Mouse (Mus musculus) limb, embryonic 14.5 days (tissue): ENCODE measurements around the gene Rorc. TPM values are rescaled to one million over a fixed set of nuclear protein-coding genes. Genes with fewer than 3 reads are reported as not detected.
A peak's percentile ranks its signal among the peaks of the same experiment; 100 is the strongest.

ENCODE experiments used
- ATAC-seq: fragments of 200-750 bp; cut with Nextera tagmentation; 2 replicates; pipeline ENCODE4 v1.8.0; 2017; ENCODE audit warnings: low read depth, moderate number of reproducible peaks, moderate TSS enrichment; ENCODE audit not compliant: low FRiP score
- DNase-seq: peaks from one replicate; pipeline ENCODE4 v3.0.0-alpha.2; 2015; ENCODE audit warnings: low spot score
- H3K27ac ChIP-seq: fragments of 300-500 bp; sonication (generic); replicated peaks from 2 replicates; pipeline ENCODE4 v1.5.1; 2014; ENCODE audit warnings: low read depth, mild to moderate bottlenecking, low read length, moderate library complexity, mixed read lengths
- H3K27me3 ChIP-seq: fragments of 300-500 bp; sonication (generic); 2 replicates; pipeline ENCODE4 v1.6.1; 2014; ENCODE audit warnings: low read length, mixed read lengths; ENCODE audit not compliant: control insufficient read depth, insufficient read depth
- H3K36me3 ChIP-seq: fragments of 300-500 bp; sonication (generic); 2 replicates; pipeline ENCODE4 v1.6.1; 2014; ENCODE audit warnings: mild to moderate bottlenecking, low read length, moderate library complexity, mixed read lengths; ENCODE audit not compliant: control insufficient read depth, insufficient read depth
- H3K4me1 ChIP-seq: fragments of 300-500 bp; sonication (generic); 2 replicates; pipeline ENCODE4 v1.6.1; 2014; ENCODE audit warnings: antibody characterized with exemption, low read length, mixed read lengths; ENCODE audit not compliant: control insufficient read depth, insufficient read depth
- H3K4me2 ChIP-seq: fragments of 300-500 bp; sonication (generic); replicated peaks from 2 replicates; pipeline ENCODE4 v1.6.1; 2014; ENCODE audit warnings: low read depth, mild to moderate bottlenecking, low read length, moderate library complexity; ENCODE audit not compliant: severe bottlenecking
- H3K4me3 ChIP-seq: fragments of 300-500 bp; sonication (generic); replicated peaks from 2 replicates; pipeline ENCODE4 v1.5.1; 2014; ENCODE audit warnings: low read length
- H3K9ac ChIP-seq: fragments of 300-500 bp; sonication (generic); 2 replicates; pipeline ENCODE4 v1.6.1; 2014; ENCODE audit warnings: mild to moderate bottlenecking, low read depth, low read length, moderate library complexity; ENCODE audit not compliant: severe bottlenecking
- H3K9me3 ChIP-seq: fragments of 300-500 bp; sonication (generic); 2 replicates; pipeline ENCODE4 v1.6.1; 2016; ENCODE audit warnings: low read length; ENCODE audit not compliant: control insufficient read depth
- POLR2A ChIP-seq: fragments of 200-500 bp; IDR thresholded peaks from 2 replicates; pipeline ENCODE4 v1.8.0; 2012; ENCODE audit warnings: inconsistent platforms, mild to moderate bottlenecking, moderate library complexity, borderline replicate concordance; ENCODE audit not compliant: insufficient read depth, insufficient read length; ENCODE audit errors: extremely low read depth
- WGBS: fragments of 180-500 bp; shearing (Covaris S2); extraction: QIAGEN DNeasy Blood & Tissue Kit; methylation state at CpG from one replicate; pipeline ENCODE4 v1.1.7; 2014; 5-methylcytosine and 5-hydroxymethylcytosine counted together
- polyA plus RNA-seq, 2 experiments: library from polyadenylated mRNA; depleted of rRNA in 1 of 2; stranded (reverse) in 1 of 2; unstranded in 1 of 2; fragments of >200 nt; fragmentation: Nextera tagmentation in 1 of 2; extraction: Ambion mirVana in 1 of 2; gene quantifications; 2 replicates each; pipeline versions ENCODE4 v1.2.1 to v1.2.3; 2012 to 2014

Rorc gene
- polyA plus RNA-seq (2012; rRNA removed), result 2.3 and 3.0 TPM in 2 replicates
- 2.2 and 2.3 TPM in 2 replicates for polyA plus RNA-seq (2014; fragmentation: Nextera tagmentation; extraction: Ambion mirVana)

- no peak for TF ChIP-seq POLR2A
- 18% methylated on average over 5 of the region's 5 CpGs for whole genome bisulfite sequencing
- no peak for ATAC-seq
These were observed at the start of gene Rorc for GRCm38 (mm10) chr3:94372641-94373040. Gene Rorc, plus strand, starts transcription at chr3:94372794.

DNA sequence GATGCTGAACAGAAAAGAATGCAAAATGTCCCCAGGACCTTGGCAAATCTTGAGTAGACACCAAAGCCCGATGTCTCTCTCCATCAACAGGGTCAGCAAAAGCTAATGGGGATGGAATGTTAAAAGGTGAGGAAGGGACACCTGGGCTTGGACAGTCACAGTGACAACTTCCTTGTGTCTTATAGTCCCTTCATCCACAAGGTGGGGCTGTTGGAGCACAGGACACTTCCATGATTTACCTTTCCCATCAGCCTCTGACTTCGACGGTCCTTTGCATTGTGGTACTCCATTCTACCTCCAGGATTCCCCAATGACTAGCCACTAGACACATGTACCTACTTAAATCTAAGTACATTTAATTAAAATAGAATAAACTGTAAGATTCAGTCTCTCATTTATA is 43.9 kb upstream of the Rorc start:
- WGBS, result 71% methylated on average over 3 of the region's 3 CpGs
- no peak for DNase-seq
- peaks cover 6% of the 10 kb centered on the region; the same call in 1 of the 2 replicates for H3K36me3 ChIP-seq
- no peaks in the 10 kb centered on the region for H3K9me3 ChIP-seq
- no peak overlapping the region for H3K4me2 ChIP-seq
- H3K27ac ChIP-seq, result no peak overlapping the region
- H3K4me1 ChIP-seq, result no peaks in the 10 kb centered on the region
- no peak for TF ChIP-seq POLR2A
- no peak overlapping the region for H3K4me3 ChIP-seq
- H3K27me3 ChIP-seq, result no peaks in the 10 kb centered on the region
- ATAC-seq, result no peak
- H3K9ac ChIP-seq, result no peak overlapping the region

More at GRCm38 (mm10) chr3:94372641-94373040, at the start of gene Rorc:
- H3K4me2 ChIP-seq, result peak within 1 kb of the TSS; percentile 43
- peaks cover 34% of the 10 kb centered on the region for H3K4me1 ChIP-seq
- no peaks in the 10 kb centered on the region for H3K9me3 ChIP-seq
- H3K4me3 ChIP-seq, result peak within 1 kb of the TSS; percentile 11
- H3K36me3 ChIP-seq, result no peaks in the 10 kb centered on the region
- no peaks in the 10 kb centered on the region for H3K27me3 ChIP-seq
- H3K9ac ChIP-seq, result peak within 1 kb of the TSS; percentile 25
- no peak within 1 kb of the TSS for H3K27ac ChIP-seq
- no peak for DNase-seq

- H3K9ac ChIP-seq, result no peak overlapping the region
- H3K4me2 ChIP-seq, result no peak overlapping the region
- TF ChIP-seq POLR2A, result no peak
- ATAC-seq (no peak), DNase-seq (no peak)
- no peaks in the 10 kb centered on the region for H3K4me1 ChIP-seq
- H3K36me3 ChIP-seq, result peaks cover 6% of the 10 kb centered on the region; the same call in 1 of the 2 replicates
- WGBS, result 89% methylated on average over 4 of the region's 4 CpGs
- no peaks in the 10 kb centered on the region for H3K9me3 ChIP-seq
- no peak overlapping the region for H3K4me3 ChIP-seq
- no peak overlapping the region for H3K27ac ChIP-seq
- H3K27me3 ChIP-seq, result no peaks in the 10 kb centered on the region
These were observed 38.2 kb upstream of the Rorc start for GRCm38 (mm10) chr3:94334442-94334841.

DNA sequence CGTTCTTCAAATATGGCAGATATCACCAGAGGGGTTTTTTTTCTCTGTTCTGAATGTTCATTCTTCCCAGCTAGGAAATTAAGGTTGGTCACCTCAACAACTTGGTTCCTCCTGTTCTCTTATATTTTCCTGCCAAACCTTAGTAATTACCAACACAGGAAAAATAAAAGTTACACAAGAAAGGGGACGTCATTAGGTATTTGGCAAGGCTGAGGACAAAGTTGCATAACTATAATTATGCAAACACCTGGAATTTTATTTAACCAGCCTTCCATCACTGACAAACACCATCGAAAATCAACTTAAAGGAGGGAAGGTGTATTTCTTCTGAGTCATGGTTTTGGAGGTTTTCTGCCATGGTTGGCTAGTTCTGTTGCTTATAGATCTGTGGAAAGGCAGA is 34.1 kb upstream of the Rorc start:
- H3K27me3 ChIP-seq, result no peaks in the 10 kb centered on the region
- H3K9ac ChIP-seq, result no peak overlapping the region
- no peaks in the 10 kb centered on the region for H3K9me3 ChIP-seq
- ATAC-seq (no peak), DNase-seq (no peak)
- whole genome bisulfite sequencing, result 78% methylated on average over 3 of the region's 3 CpGs
- no peaks in the 10 kb centered on the region for H3K36me3 ChIP-seq
- H3K4me1 ChIP-seq, result no peaks in the 10 kb centered on the region
- H3K4me2 ChIP-seq, result no peak overlapping the region
- no peak overlapping the region for H3K4me3 ChIP-seq
- H3K27ac ChIP-seq, result no peak overlapping the region
- no peak for TF ChIP-seq POLR2A

DNA sequence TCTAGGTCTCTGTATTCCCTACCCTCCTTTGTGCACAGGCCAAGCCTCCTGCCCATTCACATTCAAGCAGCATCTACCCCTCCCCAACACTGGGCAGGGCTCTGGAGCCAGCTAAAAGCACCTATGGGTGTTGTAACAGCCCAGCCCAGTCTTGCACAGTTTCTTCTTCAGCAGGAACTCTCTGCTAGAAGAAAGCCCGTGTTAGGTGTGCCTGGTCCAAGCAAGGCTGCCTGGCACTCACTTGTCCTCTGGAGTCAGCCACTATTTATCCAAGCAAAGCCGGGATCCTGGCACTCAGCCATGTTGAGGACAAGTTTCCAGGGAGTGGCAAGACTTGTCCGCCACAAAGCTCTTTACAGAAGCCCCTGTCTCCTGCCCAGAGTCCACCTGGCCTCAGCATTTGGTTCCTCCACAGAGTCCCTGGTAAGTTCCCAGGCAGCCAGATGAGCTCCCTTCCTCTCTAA is 30.6 kb upstream of the Rorc start, which contains the start of gene Them5:
Gene Them5 (plus strand): TSS at position 141 of the 464 bp plus-strand sequence.
- H3K27me3 ChIP-seq, result no peaks in the 10 kb centered on the region
- H3K27ac ChIP-seq, result no peak within 1 kb of the TSS
- WGBS, result 56% methylated on average over 3 of the region's 3 CpGs
- no peak within 1 kb of the TSS for H3K4me3 ChIP-seq
- no peaks in the 10 kb centered on the region for H3K9me3 ChIP-seq
- DNase-seq (no peak), ATAC-seq (no peak)
- H3K4me1 ChIP-seq, result no peaks in the 10 kb centered on the region
- no peak for TF ChIP-seq POLR2A
- no peaks in the 10 kb centered on the region for H3K36me3 ChIP-seq
- H3K4me2 ChIP-seq, result no peak within 1 kb of the TSS
- no peak within 1 kb of the TSS for H3K9ac ChIP-seq
